Comparison of ENCODE assay signal across 22 mouse cellular contexts in genomic region chr13:96672276-96672675, GRCm38 (mm10). TPM values are rescaled to one million over a fixed set of nuclear protein-coding genes. Genes with fewer than 3 reads are reported as not detected.
DNase-seq lines count a peak whose midpoint lies in the region; ATAC-seq and TF ChIP-seq lines count a peak whose summit lies in the region.
"Had no signal": no experiment of that assay in that cellular context is flagged by ENCODE, and none has a peak within 500 bp of the region (broad histone marks: within the 10 kb centered on the region; RNA-seq: fewer than 3 reads in every experiment).

No protein-coding gene starts in this region.

- H3K27me3 ChIP-seq in hindbrain, embryonic 10.5 days (ENCODE audit: insufficient read depth, poor library complexity, severe bottlenecking), result no peaks in the 10 kb centered on the region
- no peaks in the 10 kb centered on the region for H3K27me3 ChIP-seq in hindbrain, embryonic 16.5 days (replicated peaks; ENCODE audit: control insufficient read depth, insufficient read depth, low read length)
- H3K27me3 ChIP-seq in midbrain, embryonic 11.5 days (ENCODE audit: control insufficient read depth, insufficient read depth, low read length), result no peaks in the 10 kb centered on the region
- no peaks in the 10 kb centered on the region for H3K27me3 ChIP-seq in midbrain, embryonic 14.5 days (ENCODE audit: control insufficient read depth, insufficient read depth, low read length)
- H3K27me3 ChIP-seq in stomach, postnatal 0 days (ENCODE audit: control insufficient read depth, insufficient read depth, low read length), result no peaks in the 10 kb centered on the region
- H3K27me3 ChIP-seq: heart, embryonic 13.5 days; liver, embryonic 13.5 days had no signal

- H3K36me3 ChIP-seq in hindbrain, embryonic 10.5 days, result peaks cover 8% of the 10 kb centered on the region
- no peaks in the 10 kb centered on the region for H3K36me3 ChIP-seq in hindbrain, embryonic 16.5 days (ENCODE audit: control insufficient read depth, insufficient read depth, low read length)
- H3K36me3 ChIP-seq in midbrain, embryonic 11.5 days (ENCODE audit: control insufficient read depth, insufficient read depth, low read length), result no peaks in the 10 kb centered on the region
- H3K36me3 ChIP-seq in midbrain, embryonic 14.5 days (ENCODE audit: control insufficient read depth, insufficient read depth, low read length), result no peaks in the 10 kb centered on the region
- H3K36me3 ChIP-seq in stomach, postnatal 0 days (ENCODE audit: control insufficient read depth, insufficient read depth, low read length), result no peaks in the 10 kb centered on the region
- H3K36me3 ChIP-seq: heart, embryonic 13.5 days had no signal

- no peak for TF ChIP-seq CTCF in stomach, postnatal 0 days (IDR thresholded peaks at IDR 0.05; ENCODE audit: low read depth)

- H3K4me2 ChIP-seq in hindbrain, embryonic 16.5 days (ENCODE audit: low read length), result no peak overlapping the region
- no peak overlapping the region for H3K4me2 ChIP-seq in midbrain, embryonic 11.5 days
- no peak overlapping the region for H3K4me2 ChIP-seq in midbrain, embryonic 14.5 days (ENCODE audit: low read length)
- no peak overlapping the region for H3K4me2 ChIP-seq in stomach, postnatal 0 days (replicated peaks; ENCODE audit: low read depth)

- WGBS in hindbrain, embryonic 10.5 days, result 88% methylated on average over 6 of the region's 6 CpGs
- 88% methylated on average over 6 of the region's 6 CpGs for WGBS in hindbrain, embryonic 16.5 days
- WGBS in midbrain, embryonic 11.5 days, result 87% methylated on average over 6 of the region's 6 CpGs
- WGBS in midbrain, embryonic 14.5 days, result 89% methylated on average over 6 of the region's 6 CpGs
- WGBS in stomach, postnatal 0 days, result 78% methylated on average over 6 of the region's 6 CpGs

- no peak for TF ChIP-seq EP300 in stomach, postnatal 0 days (optimal IDR thresholded peaks at IDR 0.05)

- peaks cover 34% of the 10 kb centered on the region for H3K4me1 ChIP-seq in hindbrain, embryonic 10.5 days (replicated peaks)
- peaks cover 14% of the 10 kb centered on the region for H3K4me1 ChIP-seq in hindbrain, embryonic 16.5 days (ENCODE audit: control insufficient read depth, insufficient read depth, low read depth, low read length)
- H3K4me1 ChIP-seq in midbrain, embryonic 11.5 days (ENCODE audit: control insufficient read depth, insufficient read depth, low read length), result peaks cover 24% of the 10 kb centered on the region
- peaks cover 21% of the 10 kb centered on the region for H3K4me1 ChIP-seq in midbrain, embryonic 14.5 days (ENCODE audit: control insufficient read depth, insufficient read depth, low read length)
- peaks cover 3% of the 10 kb centered on the region for H3K4me1 ChIP-seq in stomach, postnatal 0 days (replicated peaks; ENCODE audit: control insufficient read depth, insufficient read depth)

- no peak for DNase-seq in hindbrain, embryonic 10.5 days (ENCODE audit: low spot score)
- peak; percentile 69 for DNase-seq in midbrain, embryonic 11.5 days (ENCODE audit: low spot score, missing footprints)
- DNase-seq in midbrain, embryonic 14.5 days, result no peak
- peak; percentile 34 for DNase-seq in c-Kit-positive CD71-positive TER-119-negative erythroid progenitor cells, embryonic 14.5 days (ENCODE audit: low read depth)
- DNase-seq in naive thymus-derived CD4-positive, alpha-beta T cell, adult 2 months (ENCODE audit: low read depth), result peak; percentile 53
- no peak for DNase-seq in urinary bladder, postnatal 36 days (ENCODE audit: low spot score in 2 of 2)
- DNase-seq in stomach, postnatal 0 days (ENCODE audit: low spot score), result no peak
- DNase-seq: adrenal gland, postnatal 14 days; cerebellum, adult 9-11 months; gastrocnemius, postnatal 10 days; kidney, adult 9 months; kidney, postnatal 14 days; layer of hippocampus, postnatal 36 days; liver, embryonic 13.5 days; lung, postnatal 4 days; right cerebral cortex, postnatal 14 days; spleen, adult 18-20 months; thymus, postnatal 25 days had no signal

- H3K9ac ChIP-seq in hindbrain, embryonic 16.5 days (ENCODE audit: low read depth, low read length), result no peak overlapping the region
- H3K9ac ChIP-seq in midbrain, embryonic 11.5 days (ENCODE audit: low read length), result no peak overlapping the region
- H3K9ac ChIP-seq in midbrain, embryonic 14.5 days (replicated peaks; ENCODE audit: low read length), result no peak overlapping the region
- no peak overlapping the region for H3K9ac ChIP-seq in stomach, postnatal 0 days (ENCODE audit: low read length)
- H3K9ac ChIP-seq: heart, embryonic 13.5 days had no signal

- peak overlapping the region; percentile 100; the same call in 1 of the 2 replicates for H3K27ac ChIP-seq in hindbrain, embryonic 10.5 days
- no peak overlapping the region for H3K27ac ChIP-seq in hindbrain, embryonic 16.5 days (ENCODE audit: low read depth, low read length)
- H3K27ac ChIP-seq in midbrain, embryonic 11.5 days (ENCODE audit: low read depth, low read length), result no peak overlapping the region
- no peak overlapping the region for H3K27ac ChIP-seq in midbrain, embryonic 14.5 days (replicated peaks; ENCODE audit: low read depth, low read length)
- H3K27ac ChIP-seq in stomach, postnatal 0 days (replicated peaks), result no peak overlapping the region

- no peak overlapping the region for H3K4me3 ChIP-seq in hindbrain, embryonic 10.5 days
- H3K4me3 ChIP-seq in hindbrain, embryonic 16.5 days (ENCODE audit: low read length), result no peak overlapping the region
- no peak overlapping the region for H3K4me3 ChIP-seq in midbrain, embryonic 11.5 days (ENCODE audit: low read depth, low read length)
- H3K4me3 ChIP-seq in midbrain, embryonic 14.5 days (replicated peaks; ENCODE audit: low read depth, low read length), result no peak overlapping the region
- no peak overlapping the region for H3K4me3 ChIP-seq in stomach, postnatal 0 days (ENCODE audit: low read depth, low read length)
- H3K4me3 ChIP-seq: heart, embryonic 13.5 days had no signal

- no peak for ATAC-seq in hindbrain, embryonic 16.5 days
- no peak for ATAC-seq in midbrain, embryonic 11.5 days (ENCODE audit: low FRiP score)
- ATAC-seq in midbrain, embryonic 14.5 days (ENCODE audit: low FRiP score, low TSS enrichment), result no peak
- no peak for ATAC-seq in stomach, postnatal 0 days (ENCODE audit: low FRiP score, low TSS enrichment)
- ATAC-seq: forebrain, embryonic 16.5 days; intestine, embryonic 16.5 days had no signal

- H3K9me3 ChIP-seq in hindbrain, embryonic 10.5 days, result no peaks in the 10 kb centered on the region
- no peaks in the 10 kb centered on the region for H3K9me3 ChIP-seq in hindbrain, embryonic 16.5 days (ENCODE audit: control insufficient read depth, low read length)
- H3K9me3 ChIP-seq in midbrain, embryonic 11.5 days (ENCODE audit: control insufficient read depth, low read length), result no peaks in the 10 kb centered on the region
- no peaks in the 10 kb centered on the region for H3K9me3 ChIP-seq in midbrain, embryonic 14.5 days (ENCODE audit: control insufficient read depth, low read length)
- H3K9me3 ChIP-seq in stomach, postnatal 0 days (ENCODE audit: control insufficient read depth, low read length), result no peaks in the 10 kb centered on the region
- H3K9me3 ChIP-seq: heart, embryonic 13.5 days; liver, embryonic 13.5 days had no signal

RNA-seq across cellular contexts. Expression of gene Hmgcr, which starts 1.5 kb away (rescaled TPM):
- 146 and 156 TPM in 2 replicates for polyA plus RNA-seq in hindbrain, embryonic 10.5 days (2016; fragmentation: Nextera tagmentation; extraction: Ambion mirVana)
- polyA plus RNA-seq in hindbrain, embryonic 16.5 days (2015; fragmentation: Nextera tagmentation; extraction: Ambion mirVana), result 160 and 179 TPM in 2 replicates
- polyA plus RNA-seq in midbrain, embryonic 11.5 days (2014; fragmentation: Nextera tagmentation; extraction: Ambion mirVana), result 215 and 234 TPM in 2 replicates
- 172 and 226 TPM in 2 replicates for polyA plus RNA-seq in midbrain, embryonic 14.5 days (2014; fragmentation: Nextera tagmentation; extraction: Ambion mirVana)
- 40.9 and 41.9 TPM in 2 replicates for polyA plus RNA-seq in stomach, postnatal 0 days (2015; fragmentation: Nextera tagmentation; extraction: Ambion mirVana)

Comparison
In these comparisons a context has a peak if more than half of its experiments do, and no peak if none do; other contexts are left out.
1. DNase-seq: peak in midbrain, embryonic 11.5 days (single experiment), c-Kit-positive CD71-positive TER-119-negative erythroid progenitor cells, embryonic 14.5 days (single experiment) and naive thymus-derived CD4-positive, alpha-beta T cell, adult 2 months (single experiment); none in hindbrain, embryonic 10.5 days (single experiment), midbrain, embryonic 14.5 days (single experiment), urinary bladder, postnatal 36 days (0 of 2) and stomach, postnatal 0 days (single experiment).